Mouse (Mus musculus) C2C12 (cell line): Measurements from ENCODE around the gene Exoc3. TPM values are rescaled to one million over a fixed set of nuclear protein-coding genes. Genes with fewer than 3 reads are reported as not detected.

Experiments used
- H3K27me3 ChIP-seq: one replicate; pipeline ENCODE4 v1.6.1; 2011; ENCODE audit not compliant: control insufficient read depth, insufficient read depth, insufficient read length
- H3K36me3 ChIP-seq: one replicate; pipeline ENCODE4 v1.6.1; 2011; ENCODE audit not compliant: control insufficient read depth, insufficient read depth
- H3K4me3 ChIP-seq: one replicate; pipeline ENCODE4 v1.5.1; 2011; ENCODE audit warnings: mild to moderate bottlenecking, control low read depth; ENCODE audit not compliant: poor library complexity, insufficient read depth, severe bottlenecking
- H3K79me2 ChIP-seq: one replicate; pipeline ENCODE4 v1.6.1; 2011; ENCODE audit not compliant: control insufficient read depth, insufficient read depth
- H3K79me3 ChIP-seq: one replicate; pipeline ENCODE4 v1.6.1; 2011; ENCODE audit warnings: low read depth, control low read depth
- H3ac ChIP-seq: one replicate; pipeline ENCODE3; 2011; ENCODE audit warnings: low read depth; ENCODE audit not compliant: control insufficient read depth, insufficient read length
- CEBPB ChIP-seq: IDR thresholded peaks from one replicate; pipeline ENCODE4 v1.6.1; 2011; ENCODE audit warnings: low read depth, mild to moderate bottlenecking, control low read depth, moderate library complexity
- CTCF ChIP-seq: IDR thresholded peaks from one replicate; pipeline ENCODE4 v1.5.1; 2011; ENCODE audit not compliant: control insufficient read depth, insufficient read depth, insufficient read length
- FOSL1 ChIP-seq: IDR thresholded peaks from one replicate; pipeline ENCODE4 v1.8.0; 2011; ENCODE audit warnings: mild to moderate bottlenecking, low read length; ENCODE audit not compliant: poor library complexity, insufficient read depth, severe bottlenecking
- MAX ChIP-seq: IDR thresholded peaks from one replicate; pipeline ENCODE4 v1.6.1; 2011; ENCODE audit warnings: mild to moderate bottlenecking, control low read depth
- MYOD1 ChIP-seq: IDR thresholded peaks from one replicate; pipeline ENCODE4 v1.6.1; 2011; ENCODE audit warnings: low read depth; ENCODE audit not compliant: control insufficient read depth, insufficient read length
- MYOG ChIP-seq: IDR thresholded peaks from one replicate; pipeline ENCODE4 v1.6.1; 2011; ENCODE audit not compliant: control insufficient read depth, insufficient read length; ENCODE audit errors: extremely low read depth
- USF1 ChIP-seq: IDR thresholded peaks from one replicate; pipeline ENCODE4 v1.6.1; 2011; ENCODE audit warnings: low read depth, mild to moderate bottlenecking, control low read depth, moderate library complexity
- polyA plus RNA-seq: library from polyadenylated mRNA; unstranded; fragments of >200 nt; fragmentation: generic; extraction: Trizol; gene quantifications from one replicate; pipeline ENCODE4 v1.2.1, GENCODE M21; 2012; ENCODE audit warnings: missing spikeins

Exoc3 gene
- polyA plus RNA-seq, 1 experiment: 22.8 TPM

GRCm38 (mm10) chr13:74129909-74130308 is 78.6 kb downstream of the Exoc3 start:
- Histone ChIP-seq H3K4me3 (no peak overlapping the region), H3K27me3 (peaks cover 9% of the 10 kb centered on the region), H3ac (no peak overlapping the region), H3K36me3 (no peaks in the 10 kb centered on the region), H3K79me3 (no peaks in the 10 kb centered on the region), H3K79me2 (no peaks in the 10 kb centered on the region)
- TF ChIP-seq FOSL1 (no peak), CTCF (no peak), MAX (no peak), USF1 (no peak), MYOD1 (no peak), CEBPB (no peak), MYOG (no peak)

- Histone ChIP-seq H3ac (no peak overlapping the region), H3K4me3 (no peak overlapping the region), H3K27me3 (peaks cover 9% of the 10 kb centered on the region), H3K36me3 (no peaks in the 10 kb centered on the region), H3K79me3 (no peaks in the 10 kb centered on the region), H3K79me2 (no peaks in the 10 kb centered on the region)
- TF ChIP-seq CTCF: no peak
- no peak for TF ChIP-seq MYOD1
- no peak for TF ChIP-seq MAX
- TF ChIP-seq FOSL1: no peak
- TF ChIP-seq MYOG: no peak
- no peak for TF ChIP-seq USF1
- no peak for TF ChIP-seq CEBPB
These were observed 81.0 kb downstream of the Exoc3 start for GRCm38 (mm10) chr13:74127571-74127970.

GRCm38 (mm10) chr13:74122632-74123031 is 85.9 kb downstream of the Exoc3 start:
- H3K4me3 ChIP-seq: no peak overlapping the region
- H3K36me3 ChIP-seq: no peaks in the 10 kb centered on the region
- TF ChIP-seq MYOD1 (no peak), MYOG (no peak), MAX (no peak), CEBPB (no peak), USF1 (no peak), CTCF (no peak), FOSL1 (no peak)
- H3K27me3 ChIP-seq: peaks cover 34% of the 10 kb centered on the region
- H3K79me2 ChIP-seq: no peaks in the 10 kb centered on the region
- no peaks in the 10 kb centered on the region for H3K79me3 ChIP-seq
- no peak overlapping the region for H3ac ChIP-seq

- TF ChIP-seq MYOG (no peak), MAX (no peak), CEBPB (no peak), FOSL1 (no peak)
- Histone ChIP-seq H3K36me3 (no peaks in the 10 kb centered on the region), H3ac (no peak overlapping the region), H3K79me3 (no peaks in the 10 kb centered on the region), H3K4me3 (no peak overlapping the region), H3K79me2 (no peaks in the 10 kb centered on the region), H3K27me3 (peaks cover 35% of the 10 kb centered on the region)
These were observed 86.7 kb downstream of the Exoc3 start for GRCm38 (mm10) chr13:74121795-74122330.

GRCm38 (mm10) chr13:74121141-74121602 is 87.4 kb downstream of the Exoc3 start, which contains the start of gene Slc9a3:
Gene Slc9a3, plus strand, starts transcription at chr13:74121457.
- no peaks in the 10 kb centered on the region for H3K79me3 ChIP-seq
- H3K4me3 ChIP-seq: no peak within 1 kb of the TSS
- no peaks in the 10 kb centered on the region for H3K36me3 ChIP-seq
- no peak within 1 kb of the TSS for H3ac ChIP-seq
- H3K27me3 ChIP-seq: peaks cover 34% of the 10 kb centered on the region
- TF ChIP-seq MYOG (no peak), CEBPB (no peak), CTCF (no peak), MYOD1 (no peak), USF1 (no peak)
- H3K79me2 ChIP-seq: no peaks in the 10 kb centered on the region

Other genes with a start within 250 kb of the Exoc3 start
- not detected for gene Zdhhc11, start 244.9 kb downstream of the Exoc3 start, polyA plus RNA-seq
- 0.02 TPM for gene Tppp, start 199.3 kb downstream of the Exoc3 start, polyA plus RNA-seq
- gene Cep72, start 146.4 kb downstream of the Exoc3 start, polyA plus RNA-seq: 2.2 TPM
- gene Slc9a3, start 87.3 kb downstream of the Exoc3 start, polyA plus RNA-seq: 0.01 TPM
- 2.0 TPM for gene Ahrr, start 83.6 kb upstream of the Exoc3 start, polyA plus RNA-seq
- gene Pdcd6, start 108.8 kb upstream of the Exoc3 start, polyA plus RNA-seq: 98.2 TPM
- gene Sdha, start 141.5 kb upstream of the Exoc3 start, polyA plus RNA-seq: 166 TPM
- 27.2 TPM for gene Ccdc127, start 141.6 kb upstream of the Exoc3 start, polyA plus RNA-seq
- 0.01 TPM for gene Lrrc14b, start 155.3 kb upstream of the Exoc3 start, polyA plus RNA-seq
- gene Zfp72, start 182.1 kb upstream of the Exoc3 start, polyA plus RNA-seq: 0.48 TPM
- gene Ftl1-ps1, start 191.0 kb upstream of the Exoc3 start, polyA plus RNA-seq: 452 TPM